Mouse (Mus musculus): ENCODE data around the gene Cmtm4. TPM values are rescaled to one million over a fixed set of nuclear protein-coding genes. Genes with fewer than 3 reads are reported as not detected.
A peak's percentile ranks its signal among the peaks of the same experiment; 100 is the strongest.
"Not testable (repeated sequence)": the region's sequence is repeated elsewhere in the genome, so short reads cannot be mapped to it uniquely, and the experiment has no call there.

Gene Cmtm4
- polyA plus RNA-seq, 2 experiments from 2014 or later: 0.16 to 0.43 TPM

DNA sequence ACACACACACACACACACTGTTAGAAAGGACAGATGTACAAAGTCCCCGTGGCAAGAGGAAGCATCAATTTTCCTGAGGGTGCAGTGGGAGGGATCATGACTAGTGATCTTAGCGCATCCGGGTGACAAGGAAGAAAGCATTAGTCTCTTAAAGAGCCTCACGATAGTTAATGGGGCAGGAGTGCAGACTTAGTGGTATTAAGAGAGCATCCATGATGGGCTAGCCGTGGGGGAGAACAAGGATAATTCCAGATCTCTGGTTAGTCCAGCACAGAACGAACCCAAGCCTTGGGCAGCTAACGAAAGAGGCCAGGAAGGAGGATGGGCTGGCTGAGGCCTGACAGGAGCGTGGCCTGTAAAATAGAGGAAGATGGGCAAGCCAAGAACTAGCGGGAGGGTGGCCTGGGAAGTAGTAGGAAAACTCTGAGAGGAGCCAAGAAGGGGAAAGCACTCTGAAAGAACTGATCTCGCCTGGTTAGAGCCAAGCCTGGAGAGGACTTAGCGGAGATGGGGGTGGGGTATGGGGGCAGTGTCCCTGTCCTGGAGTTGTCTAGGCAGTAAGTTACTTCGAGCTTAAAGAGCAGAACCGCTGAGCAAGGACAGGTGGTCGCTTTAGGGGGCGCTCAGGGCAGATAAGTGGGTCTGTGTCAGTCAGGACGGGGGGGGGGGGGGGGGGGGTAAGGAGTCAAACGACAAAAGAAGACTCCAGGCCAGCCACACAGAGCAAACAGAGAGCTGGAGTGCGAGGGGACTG, 56.2 kb downstream of the Cmtm4 start, which contains the start of gene Cmtm3:
TSS of gene Cmtm3 (plus strand) at position 182 of the 754 bp plus-strand sequence.
- no peak for ATAC-seq

DNA sequence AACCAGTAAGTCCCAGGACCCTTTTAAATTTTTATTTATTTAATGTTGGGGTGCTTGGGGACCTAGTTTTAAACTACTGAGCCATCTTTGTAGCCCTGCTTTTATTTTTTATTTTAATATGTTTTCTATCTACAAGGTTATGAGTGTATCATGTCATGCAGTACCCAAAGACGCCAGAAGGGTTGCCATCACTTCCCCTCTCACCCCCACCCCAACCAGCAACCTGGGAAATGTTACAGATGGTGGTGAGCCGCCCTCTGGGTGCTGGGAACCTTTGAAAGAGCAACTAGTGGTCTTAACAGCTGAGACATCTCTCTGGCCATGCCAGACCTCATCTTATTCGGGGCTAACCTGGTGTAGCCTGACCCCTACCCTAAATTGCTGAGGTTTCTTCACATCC, 57.7 kb downstream of the Cmtm4 start:
- peak; percentile 25 for ATAC-seq

DNA sequence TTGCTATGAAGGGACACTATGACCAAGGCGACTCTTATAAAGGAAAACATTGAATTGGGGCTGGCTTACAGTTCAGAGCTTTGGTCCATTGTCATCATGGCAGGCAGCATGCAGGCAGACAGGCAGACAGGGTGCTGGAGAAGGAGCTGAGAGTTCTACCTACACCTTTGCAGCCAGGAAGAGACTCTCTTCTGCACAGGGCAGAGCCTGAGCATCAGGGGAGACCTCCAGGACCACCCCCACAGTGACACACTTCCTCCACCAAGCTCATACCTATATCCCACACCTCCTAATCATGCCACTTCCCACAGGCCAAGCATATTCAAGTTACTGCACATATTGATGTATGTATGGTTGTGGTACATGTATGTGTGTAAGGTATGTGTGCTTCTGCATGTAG, 58.8 kb downstream of the Cmtm4 start:
- no peak for ATAC-seq

DNA sequence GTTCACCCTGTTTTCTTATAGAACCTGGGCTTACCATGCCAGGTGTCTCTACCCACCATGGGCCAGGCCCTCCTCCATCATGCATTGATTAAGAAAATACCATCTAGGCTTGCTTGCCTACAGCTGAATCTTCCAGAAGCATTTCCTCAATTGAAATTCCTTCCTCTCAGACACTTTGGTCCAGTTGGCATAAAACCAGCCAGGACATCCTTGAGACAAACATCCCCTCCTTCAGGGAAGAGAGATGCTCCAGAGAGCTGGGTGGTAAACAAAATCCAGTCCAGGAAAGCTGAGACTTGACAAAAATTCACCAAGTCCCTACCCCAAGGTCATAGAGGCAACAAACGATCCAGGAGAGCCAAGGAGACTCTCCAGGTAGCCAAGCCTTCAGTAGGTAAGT, 61.4 kb downstream of the Cmtm4 start:
- no peak for ATAC-seq

DNA sequence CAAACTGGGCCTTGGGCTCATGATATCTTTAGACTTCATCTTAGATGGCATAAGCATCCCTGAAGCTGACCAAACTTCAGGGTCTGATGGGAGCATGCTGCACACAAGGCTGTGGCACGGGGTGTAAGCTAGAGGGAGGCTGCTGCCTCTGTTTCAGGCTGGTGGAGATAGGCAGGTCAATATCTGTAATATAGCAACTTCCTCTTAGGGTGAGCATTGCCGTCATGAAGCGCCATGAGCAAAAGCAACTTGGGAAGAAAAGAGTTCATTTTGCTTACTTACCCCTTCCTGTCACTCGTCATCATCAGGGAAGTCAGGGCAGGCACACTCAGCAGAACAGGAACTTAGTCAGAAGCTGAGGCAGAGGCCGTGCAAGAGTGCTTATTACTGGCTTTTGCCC, 61.8 kb downstream of the Cmtm4 start:
- no peak for ATAC-seq

DNA sequence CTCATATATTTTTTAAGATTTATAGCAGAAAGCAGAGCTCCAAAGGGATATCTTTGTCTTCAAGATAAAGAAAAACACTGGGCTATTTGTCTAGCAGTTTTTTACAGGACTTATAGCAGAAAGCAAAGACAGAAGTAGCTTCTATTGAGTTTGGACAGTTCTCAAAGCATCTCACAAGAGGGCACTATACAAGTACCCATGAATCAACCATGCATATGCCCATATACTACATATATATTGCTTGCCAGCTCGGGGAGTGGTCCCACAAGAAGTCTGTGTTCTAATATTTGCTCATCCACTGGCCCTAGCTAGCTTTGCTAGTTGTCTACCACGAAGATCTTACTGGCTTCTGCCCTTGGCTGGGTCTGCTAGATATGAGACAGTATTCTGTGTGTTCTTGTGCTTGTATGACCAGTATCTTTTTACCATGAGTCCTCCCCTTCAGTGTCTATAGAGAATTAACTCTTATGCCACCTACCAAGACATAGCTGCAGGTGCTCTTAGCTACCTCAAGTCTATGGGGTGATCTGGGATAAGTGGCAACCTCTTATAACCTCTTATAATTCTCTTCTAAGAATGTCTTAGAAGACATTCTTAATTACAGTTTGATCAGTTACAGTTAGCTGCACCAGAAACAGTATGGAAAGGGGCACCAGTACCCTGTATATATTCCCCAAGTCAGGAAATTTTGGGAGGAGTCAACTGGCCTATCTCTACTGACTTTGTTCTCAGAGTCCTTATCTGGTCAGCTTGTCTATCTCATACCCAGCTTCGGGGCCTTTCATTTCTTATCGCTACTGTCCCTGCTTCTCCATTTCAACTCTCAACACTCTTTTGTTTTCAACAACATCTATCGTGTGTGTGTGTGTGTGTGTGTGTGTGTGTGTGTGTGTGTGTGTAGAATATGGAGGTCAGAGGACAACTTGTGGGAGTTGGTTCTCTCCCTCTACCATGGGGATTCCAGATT, 62.7 kb downstream of the Cmtm4 start:
- ATAC-seq: no peak

DNA sequence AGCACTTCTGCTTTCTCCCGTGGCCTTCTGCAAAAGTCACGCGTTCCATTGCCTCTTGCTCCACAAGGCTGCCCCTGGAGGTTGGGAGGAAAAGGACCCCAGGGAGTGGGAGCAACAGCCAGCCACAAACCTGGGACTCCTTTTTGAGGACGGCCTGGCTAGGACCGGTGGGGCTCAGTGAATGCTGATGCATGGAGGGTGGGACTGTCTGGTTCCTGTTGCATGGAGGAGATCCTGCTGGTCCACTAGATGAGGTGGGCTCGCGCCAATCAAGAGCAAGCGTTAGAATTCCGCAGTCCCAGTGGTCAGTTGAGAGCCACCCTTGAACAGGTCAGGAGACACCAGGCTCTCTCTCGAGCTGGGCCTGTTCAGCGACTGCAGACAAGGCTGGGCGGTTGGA, 73.7 kb downstream of the Cmtm4 start, which contains the start of gene Cmtm2b:
TSS of gene Cmtm2b (plus strand) at position 301 of the 400 bp plus-strand sequence.
- not testable (repeated sequence) for ATAC-seq

DNA sequence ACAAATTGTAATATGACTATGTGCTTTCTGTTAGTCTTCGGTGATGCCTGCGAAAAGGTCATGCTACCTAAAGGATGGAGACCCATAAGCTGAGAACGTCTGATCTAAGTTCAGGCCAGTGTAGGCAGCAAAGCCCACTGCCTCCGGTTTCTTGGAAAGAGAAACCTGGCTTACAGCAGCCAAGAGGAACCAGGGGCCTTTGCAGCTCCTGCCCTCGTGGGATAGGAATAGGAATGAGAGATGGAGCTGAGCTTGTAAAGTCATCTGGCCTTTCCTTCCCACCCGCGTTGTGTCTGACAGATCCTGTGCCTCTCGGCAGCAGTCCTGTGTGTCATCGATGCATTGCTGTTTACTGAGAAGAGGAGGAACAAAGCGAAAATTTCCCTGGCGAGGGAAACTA, 74.3 kb downstream of the Cmtm4 start, which contains the start of gene Gm11020:
TSS of gene Gm11020 (plus strand) at position 301 of the 400 bp plus-strand sequence.
- not testable (repeated sequence) for ATAC-seq

DNA sequence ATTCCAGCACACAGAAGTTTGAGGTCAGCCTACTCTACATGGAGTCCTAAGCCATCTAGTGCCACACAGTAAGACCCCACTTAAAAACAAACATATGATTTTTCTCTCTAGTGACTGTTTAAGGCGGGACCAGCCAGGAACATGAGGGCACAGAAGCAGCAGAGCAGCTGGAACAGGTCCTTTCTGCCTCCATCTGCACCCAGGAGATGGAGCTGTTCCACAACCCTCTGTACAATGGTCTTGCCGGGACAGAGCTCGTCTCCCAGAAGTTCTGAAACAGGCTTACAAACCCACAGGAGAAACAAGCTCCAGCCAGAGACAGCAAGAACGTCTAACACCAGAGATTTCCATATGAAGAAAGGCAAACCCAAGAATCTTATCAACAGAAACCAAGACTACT, 82.3 kb downstream of the Cmtm4 start:
- ATAC-seq: no peak

DNA sequence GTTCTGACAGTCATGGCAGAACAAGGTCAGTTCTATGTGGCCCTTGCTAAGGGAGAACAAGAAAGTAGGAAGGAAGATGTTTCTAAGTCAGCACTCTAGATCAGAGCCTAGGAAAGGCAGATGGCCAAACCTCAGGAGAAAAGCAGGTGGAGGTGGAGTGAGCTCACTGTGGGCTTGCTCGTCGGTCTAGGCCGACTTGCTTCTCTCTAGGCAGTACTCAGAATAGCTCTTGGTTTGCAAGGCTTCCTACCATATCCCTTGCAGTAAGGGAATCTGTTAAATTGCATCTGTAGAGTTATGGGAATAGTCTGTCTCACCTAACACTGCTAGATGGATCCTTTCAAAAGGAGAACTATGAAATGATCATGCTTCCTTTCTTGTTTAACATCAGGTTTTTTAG, 83.6 kb downstream of the Cmtm4 start:
- ATAC-seq: not testable (repeated sequence)

DNA sequence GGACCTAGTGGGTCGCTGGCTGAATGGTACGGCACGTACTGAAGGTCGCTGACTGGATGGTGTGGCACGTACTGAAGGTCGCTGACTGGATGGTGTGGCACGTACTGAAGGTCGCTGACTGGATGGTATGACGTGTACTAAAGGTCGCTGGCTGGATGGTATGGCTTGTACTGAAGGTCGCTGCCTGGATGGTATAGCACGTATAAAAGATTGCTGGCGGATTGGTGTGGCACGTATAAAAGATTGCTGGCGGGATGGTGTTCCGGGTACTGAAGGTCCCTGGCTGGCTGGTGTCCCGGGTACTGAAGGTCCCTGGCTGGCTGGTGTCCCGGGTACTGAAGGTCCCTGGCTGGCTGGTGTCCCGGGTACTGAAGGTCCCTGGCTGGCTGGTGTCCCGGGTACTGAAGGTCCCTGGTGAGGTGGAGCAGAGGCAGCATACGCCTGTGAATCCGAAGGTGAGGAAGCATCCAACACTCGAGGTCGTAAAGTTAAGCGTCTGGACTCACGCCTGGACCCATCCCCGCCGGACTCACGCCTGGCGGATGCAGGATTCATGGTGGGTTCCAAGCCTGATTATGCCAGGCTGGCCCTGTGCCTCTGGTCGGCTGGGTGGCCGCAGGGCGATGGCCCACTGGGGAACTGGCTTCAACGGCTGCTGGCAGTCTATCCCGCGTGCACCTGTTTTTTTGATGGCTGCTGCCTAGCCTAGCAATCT, 86.0 kb downstream of the Cmtm4 start, which contains the start of the genes Gm45711 and Cmtm1:
TSS of gene Gm45711 (minus strand) at position 641 of the 715 bp plus-strand sequence.
TSS of gene Cmtm1 (minus strand) at position 705 of the 715 bp plus-strand sequence.
- not testable (repeated sequence) for ATAC-seq

DNA sequence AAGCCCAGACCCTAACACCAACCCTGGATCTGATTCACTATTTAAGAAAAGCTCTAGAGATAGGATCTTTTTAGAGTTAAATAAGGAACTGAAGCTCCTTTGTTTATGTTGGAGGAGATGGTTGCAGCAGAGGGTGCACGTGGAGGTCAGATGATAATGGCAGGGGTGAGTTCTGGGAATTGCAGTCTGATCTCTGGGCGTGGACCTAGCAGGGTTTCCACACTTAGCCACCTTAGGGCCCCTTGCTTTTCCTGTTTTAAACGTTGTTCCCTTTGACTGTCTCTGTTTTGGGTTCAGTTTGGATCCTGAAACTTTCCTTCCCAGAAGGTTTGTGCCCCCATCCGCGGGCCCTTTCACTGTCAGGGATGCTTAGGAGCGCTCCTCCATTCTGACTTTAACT, 87.3 kb downstream of the Cmtm4 start:
- ATAC-seq: not testable (repeated sequence)

DNA sequence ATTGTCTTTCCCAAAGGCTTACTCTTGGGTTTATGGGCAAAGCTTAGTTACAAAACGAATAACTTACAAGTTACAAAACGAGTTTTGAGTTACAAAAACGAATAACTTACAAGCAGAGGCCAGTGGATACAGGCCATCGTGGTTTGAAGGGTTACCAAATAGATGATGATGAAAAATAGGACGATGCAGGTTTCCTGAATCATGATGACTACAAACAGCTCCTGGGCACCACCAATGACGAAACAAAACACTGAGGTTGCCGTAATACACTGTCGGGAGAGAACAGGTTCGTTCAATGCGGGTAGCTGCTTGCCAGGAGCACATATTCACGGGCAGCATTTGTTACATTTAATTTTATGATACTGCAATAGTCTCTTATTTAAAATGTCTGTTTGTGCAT, 90.6 kb downstream of the Cmtm4 start:
- no peak for ATAC-seq

DNA sequence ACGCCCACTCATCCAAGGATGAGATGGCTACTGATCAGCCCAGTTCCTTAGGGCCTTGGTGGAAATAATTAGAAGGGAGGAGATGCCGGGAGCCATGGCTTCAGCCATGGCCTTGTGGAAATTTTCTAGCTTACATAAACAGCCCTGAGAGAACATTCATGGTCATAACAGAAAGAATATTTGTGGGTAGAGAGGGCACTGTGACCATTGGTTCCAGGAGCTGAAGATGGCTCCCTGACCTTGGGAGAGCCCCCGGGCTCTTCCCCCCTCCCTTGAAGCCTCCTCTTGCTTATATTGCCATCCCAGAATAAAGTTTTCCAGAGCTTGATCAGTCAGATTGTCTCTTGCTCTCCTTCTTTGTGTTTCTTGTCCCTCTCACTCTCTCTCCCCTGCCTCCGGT, 93.1 kb downstream of the Cmtm4 start:
- ATAC-seq: not testable (repeated sequence)

DNA sequence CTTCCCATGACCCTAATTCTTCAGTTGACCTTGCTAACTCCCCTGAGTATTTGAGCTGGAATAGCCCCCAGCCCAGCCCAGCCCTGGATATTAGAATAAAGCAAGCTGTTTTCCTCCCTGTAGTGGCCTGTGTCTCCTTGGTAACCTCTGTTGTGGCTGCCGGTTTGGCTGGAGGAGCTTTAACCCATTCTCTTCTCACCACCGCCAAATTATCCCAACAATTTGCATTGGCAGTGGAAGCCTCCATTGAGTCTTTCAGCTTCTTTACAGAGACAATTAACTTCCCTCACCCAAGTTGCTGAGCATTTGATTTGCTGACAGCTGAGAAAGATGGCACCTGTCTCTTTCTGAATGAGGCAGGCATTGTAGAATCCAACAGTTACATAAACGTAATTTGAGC, 94.0 kb downstream of the Cmtm4 start:
- ATAC-seq: not testable (repeated sequence)

Other genes with a start within 250 kb of the Cmtm4 start
- gene Bean1, start 225.4 kb downstream of the Cmtm4 start, polyA plus RNA-seq (2017; shearing (Covaris generic)): not detected
- 10 to 100 TPM; 41.8 to 62.5 TPM for gene Tk2, start 147.2 kb downstream of the Cmtm4 start, polyA plus RNA-seq (2017; shearing (Covaris generic))
- gene Cklf, start 144.9 kb downstream of the Cmtm4 start, polyA plus RNA-seq (2017; shearing (Covaris generic)): 10 to 100 TPM; 99.5 TPM
- gene Cmtm2a, start 102.6 kb downstream of the Cmtm4 start, polyA plus RNA-seq (2017; shearing (Covaris generic)): under 1 TPM in 1 of 2 experiments, not detected in 1; 0.54 TPM
- gene Gm45711, start 85.7 kb downstream of the Cmtm4 start, polyA plus RNA-seq (2017; shearing (Covaris generic)): not detected
- not detected for gene Cmtm1, start 85.7 kb downstream of the Cmtm4 start, polyA plus RNA-seq (2017; shearing (Covaris generic))
- not detected for gene Gm11020, start 74.2 kb downstream of the Cmtm4 start, polyA plus RNA-seq (2017; shearing (Covaris generic))
- not detected for gene Cmtm2b, start 73.6 kb downstream of the Cmtm4 start, polyA plus RNA-seq (2017; shearing (Covaris generic))
- gene Cmtm3, start 56.4 kb downstream of the Cmtm4 start, polyA plus RNA-seq (2017; shearing (Covaris generic)): 10 to 100 TPM; 17.4 to 22.8 TPM
- 10 to 100 TPM; 28.1 to 31.0 TPM for gene Dync1li2, start 47.2 kb upstream of the Cmtm4 start, polyA plus RNA-seq (2017; shearing (Covaris generic))
- gene Terb1, start 114.1 kb upstream of the Cmtm4 start, polyA plus RNA-seq (2017; shearing (Covaris generic)): under 1 TPM in 1 of 2 experiments, not detected in 1; 0.42 TPM
- 10 to 100 TPM; 80.6 to 94.4 TPM for gene Nae1, start 138.8 kb upstream of the Cmtm4 start, polyA plus RNA-seq (2017; shearing (Covaris generic))
- gene Car7, start 138.9 kb upstream of the Cmtm4 start, polyA plus RNA-seq (2017; shearing (Covaris generic)): 1 to 10 TPM; 4.5 to 7.3 TPM
- 10 to 100 TPM; 21.4 to 28.3 TPM for gene Pdp2, start 195.6 kb upstream of the Cmtm4 start, polyA plus RNA-seq (2017; shearing (Covaris generic))
- not detected for gene Cdh16, start 228.6 kb upstream of the Cmtm4 start, polyA plus RNA-seq (2017; shearing (Covaris generic))
- 10 to 100 TPM; 12.1 to 12.8 TPM for gene Rrad, start 235.5 kb upstream of the Cmtm4 start, polyA plus RNA-seq (2017; shearing (Covaris generic))
- gene Ciao2b, start 246.2 kb upstream of the Cmtm4 start, polyA plus RNA-seq (2017; shearing (Covaris generic)): 100 to 1,000 TPM; 113 to 122 TPM

Data from CD4-positive, CD25-positive, alpha-beta regulatory T cell, adult 4 months (primary cell).